Mouse (Mus musculus): ENCODE results near the gene Tnfsf10. TPM values are rescaled to one million over a fixed set of nuclear protein-coding genes. Genes with fewer than 3 reads are reported as not detected.

The Tnfsf10 gene
- total RNA-seq, 2 experiments from 2014 or later, result 0.81 to 1.2 TPM

- DNase-seq (ENCODE audit: low spot score in 2 of 2), result no peak
These were observed 53.3 kb downstream of the Tnfsf10 start for GRCm38 (mm10) chr3:27370125-27370524.

GRCm38 (mm10) chr3:27370582-27371275 lies 53.9 kb downstream of the Tnfsf10 start:
- DNase-seq (ENCODE audit: low spot score in 2 of 2), result no peak

GRCm38 (mm10) chr3:27371276-27371621 lies 54.4 kb downstream of the Tnfsf10 start, which contains the start of gene Ghsr:
Gene Ghsr, plus strand, starts transcription at chr3:27371351.
- no peak for DNase-seq (ENCODE audit: low spot score in 2 of 2)

GRCm38 (mm10) chr3:27371725-27372650 lies 55.2 kb downstream of the Tnfsf10 start:
- DNase-seq (ENCODE audit: low spot score in 2 of 2), result peak in 1 of 2 experiments; percentile 14

- DNase-seq (ENCODE audit: low spot score in 2 of 2), result no peak
These were observed 57.6 kb downstream of the Tnfsf10 start for GRCm38 (mm10) chr3:27374396-27374795.

GRCm38 (mm10) chr3:27377935-27378334 lies 61.1 kb downstream of the Tnfsf10 start:
- no peak for DNase-seq (ENCODE audit: low spot score in 2 of 2)

- no peak for DNase-seq (ENCODE audit: low spot score in 2 of 2)
These were observed 68.0 kb downstream of the Tnfsf10 start for GRCm38 (mm10) chr3:27384836-27385235.

GRCm38 (mm10) chr3:27389923-27390322 lies 73.1 kb downstream of the Tnfsf10 start:
- DNase-seq (ENCODE audit: low spot score in 2 of 2), result no peak

Other genes with a start within 250 kb of the Tnfsf10 start
- 1 to 10 TPM; 1.8 to 2.6 TPM for gene Ect2, start 163.2 kb upstream of the Tnfsf10 start, total RNA-seq (2021)
- gene Nceh1, start 134.1 kb upstream of the Tnfsf10 start, total RNA-seq (2021), result 10 to 100 TPM; 93.7 to 95.0 TPM
- 1 to 10 TPM in 1 of 2 experiments, under 1 TPM in 1; 0.99 to 1.1 TPM for gene Ghsr, start 54.3 kb downstream of the Tnfsf10 start, total RNA-seq (2021)